Mouse (Mus musculus) granulocyte monocyte progenitor cell, adult 5-6 weeks (primary cell): ENCODE measurements around the gene Sag. TPM values are rescaled to one million over a fixed set of nuclear protein-coding genes. Genes with fewer than 3 reads are reported as not detected.
A peak's percentile ranks its signal among the peaks of the same experiment; 100 is the strongest.

ENCODE experiments used
- ATAC-seq: replicated peaks from 2 replicates; pipeline ENCODE4 v1.8.0; 2016; ENCODE audit warnings: mild to moderate bottlenecking, moderate TSS enrichment, inconsistent platforms; ENCODE audit not compliant: poor library complexity, severe bottlenecking
- total RNA-seq, 2 experiments: library from RNA; stranded (forward) in 1 of 2; stranded (reverse) in 1 of 2; fragments of 200-712, 200-1000 nt in 1 of 2; fragments of >200 nt in 1 of 2; fragmentation: Nextera tagmentation in 1 of 2; gene quantifications; 2 replicates each; pipeline ENCODE4 v1.2.3; 2014 to 2017

Gene Sag
- total RNA-seq, 2 experiments from 2014 or later, result 0.57 to 1.6 TPM

- ATAC-seq, result peak; percentile 62
Measured at GRCm38 (mm10) chr1:87852892-87853600, 49.6 kb downstream of the Sag start, which contains the start of gene Dgkd. Dgkd (plus strand) TSS chr1:87853287.

- no peak for ATAC-seq
Measured at GRCm38 (mm10) chr1:87853601-87854361, 50.3 kb downstream of the Sag start.

- ATAC-seq, result no peak
Measured at GRCm38 (mm10) chr1:87854411-87854810, 50.9 kb downstream of the Sag start.

- ATAC-seq, result peak; percentile 13
Measured at GRCm38 (mm10) chr1:87854851-87855251, 51.4 kb downstream of the Sag start.

GRCm38 (mm10) chr1:87855522-87855921 is 52.0 kb downstream of the Sag start:
- ATAC-seq, result no peak

- peak; percentile 55 for ATAC-seq
Measured at GRCm38 (mm10) chr1:87856823-87857222, 53.3 kb downstream of the Sag start.

GRCm38 (mm10) chr1:87858031-87858430 is 54.6 kb downstream of the Sag start:
- ATAC-seq, result no peak

GRCm38 (mm10) chr1:87858529-87858928 is 55.0 kb downstream of the Sag start:
- no peak for ATAC-seq

- no peak for ATAC-seq
Measured at GRCm38 (mm10) chr1:87863602-87864001, 60.1 kb downstream of the Sag start.

- no peak for ATAC-seq
Measured at GRCm38 (mm10) chr1:87864889-87865288, 61.4 kb downstream of the Sag start.

GRCm38 (mm10) chr1:87866672-87867071 is 63.2 kb downstream of the Sag start:
- no peak for ATAC-seq

- no peak for ATAC-seq
Measured at GRCm38 (mm10) chr1:87871546-87871945, 68.1 kb downstream of the Sag start.

GRCm38 (mm10) chr1:87873081-87873480 is 69.6 kb downstream of the Sag start:
- peak; percentile 95 for ATAC-seq

- ATAC-seq, result peak; percentile 20; the same call in 1 of the 2 replicates
Measured at GRCm38 (mm10) chr1:87876065-87876464, 72.6 kb downstream of the Sag start.

GRCm38 (mm10) chr1:87877552-87878283 is 74.2 kb downstream of the Sag start:
- ATAC-seq, result no peak

- ATAC-seq, result no peak
Measured at GRCm38 (mm10) chr1:87879034-87879433, 75.6 kb downstream of the Sag start.

GRCm38 (mm10) chr1:87879494-87880325 is 76.2 kb downstream of the Sag start:
- no peak for ATAC-seq

GRCm38 (mm10) chr1:87880326-87880627 is 76.8 kb downstream of the Sag start:
- ATAC-seq, result no peak

- no peak for ATAC-seq
Measured at GRCm38 (mm10) chr1:87880856-87881255, 77.4 kb downstream of the Sag start.

- no peak for ATAC-seq
Measured at GRCm38 (mm10) chr1:87881726-87882125, 78.2 kb downstream of the Sag start.
